Mouse (Mus musculus) kidney, embryonic 14.5 days (tissue): ENCODE results near the gene Olfr342. TPM values are rescaled to one million over a fixed set of nuclear protein-coding genes. Genes with fewer than 3 reads are reported as not detected.

Source experiments
- ATAC-seq: fragments of 200-750 bp; cut with Nextera tagmentation; 2 replicates; pipeline ENCODE4 v1.8.0; 2017; ENCODE audit warnings: moderate number of reproducible peaks, mild to moderate bottlenecking, moderate TSS enrichment, moderate library complexity; ENCODE audit not compliant: low FRiP score, low TSS enrichment
- H3K27ac ChIP-seq: fragments of 300-500 bp; sonication (generic); 2 replicates; pipeline ENCODE4 v1.5.1; 2014; ENCODE audit warnings: low read depth, mild to moderate bottlenecking, low read length, moderate library complexity, mixed read lengths
- H3K27me3 ChIP-seq: fragments of 300-500 bp; sonication (generic); 2 replicates; pipeline ENCODE4 v1.6.1; 2014; ENCODE audit warnings: mild to moderate bottlenecking, low read length; ENCODE audit not compliant: control insufficient read depth, insufficient read depth
- H3K36me3 ChIP-seq: fragments of 300-500 bp; sonication (generic); 2 replicates; pipeline ENCODE4 v1.6.1; 2014; ENCODE audit warnings: low read length, mixed read lengths; ENCODE audit not compliant: control insufficient read depth, insufficient read depth
- H3K4me1 ChIP-seq: fragments of 300-500 bp; sonication (generic); 2 replicates; pipeline ENCODE4 v1.6.1; 2014; ENCODE audit warnings: low read length, mixed read lengths; ENCODE audit not compliant: control insufficient read depth, insufficient read depth
- H3K4me2 ChIP-seq: fragments of 300-500 bp; sonication (generic); replicated peaks from 2 replicates; pipeline ENCODE4 v1.6.1; 2014; ENCODE audit warnings: low read depth, mild to moderate bottlenecking, low read length
- H3K4me3 ChIP-seq: fragments of 300-500 bp; sonication (generic); 2 replicates; pipeline ENCODE4 v1.5.1; 2014; ENCODE audit warnings: mild to moderate bottlenecking, low read length
- H3K9ac ChIP-seq: fragments of 300-500 bp; sonication (generic); 2 replicates; pipeline ENCODE4 v1.6.1; 2014; ENCODE audit warnings: low read depth, mild to moderate bottlenecking, low read length, moderate library complexity
- H3K9me3 ChIP-seq: fragments of 300-500 bp; sonication (generic); 2 replicates; pipeline ENCODE4 v1.6.1; 2016; ENCODE audit warnings: low read length; ENCODE audit not compliant: control insufficient read depth
- WGBS: fragments of 180-500 bp; shearing (Covaris S2); extraction: QIAGEN DNeasy Blood & Tissue Kit; methylation state at CpG from one replicate; pipeline ENCODE4 v1.1.7; 2014; 5-methylcytosine and 5-hydroxymethylcytosine counted together
- polyA plus RNA-seq: library from polyadenylated mRNA; unstranded; fragments of >200 nt; fragmentation: Nextera tagmentation; extraction: Ambion mirVana; gene quantifications from 2 replicates; pipeline ENCODE4 v1.2.1, GENCODE M21; 2014

The Olfr342 gene
- polyA plus RNA-seq, result not detected in 2 replicates

DNA sequence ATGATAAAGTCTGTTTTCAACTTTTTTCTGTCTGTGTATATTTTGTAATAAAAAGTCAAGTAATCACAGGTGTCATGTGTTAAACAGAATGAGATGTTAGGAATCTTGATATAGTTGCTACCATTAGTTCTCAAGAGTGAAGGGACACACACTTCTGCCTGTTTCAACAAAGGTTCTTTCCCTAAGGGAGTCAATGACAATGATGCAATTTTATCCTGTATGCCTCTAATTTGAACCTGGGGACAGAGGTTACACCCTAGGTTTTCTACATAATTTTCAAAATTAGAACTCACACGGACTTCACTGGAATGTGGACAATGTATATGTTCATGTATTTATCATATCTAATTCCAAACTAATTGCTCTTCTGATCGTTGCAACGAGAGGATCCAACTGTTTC, at the start of gene Olfr342:
TSS of gene Olfr342 (plus strand) at position 301 of the 400 bp plus-strand sequence.
- Histone ChIP-seq H3K36me3 (no peaks in the 10 kb centered on the region), H3K9me3 (peaks cover 2% of the 10 kb centered on the region; the same call in 1 of the 2 replicates), H3K4me1 (no peaks in the 10 kb centered on the region), H3K27me3 (no peaks in the 10 kb centered on the region), H3K4me2 (no peak within 1 kb of the TSS), H3K4me3 (no peak within 1 kb of the TSS), H3K9ac (no peak within 1 kb of the TSS), H3K27ac (no peak within 1 kb of the TSS)
- ATAC-seq, result no peak
- 68% methylated on average over 3 of the region's 3 CpGs for WGBS

DNA sequence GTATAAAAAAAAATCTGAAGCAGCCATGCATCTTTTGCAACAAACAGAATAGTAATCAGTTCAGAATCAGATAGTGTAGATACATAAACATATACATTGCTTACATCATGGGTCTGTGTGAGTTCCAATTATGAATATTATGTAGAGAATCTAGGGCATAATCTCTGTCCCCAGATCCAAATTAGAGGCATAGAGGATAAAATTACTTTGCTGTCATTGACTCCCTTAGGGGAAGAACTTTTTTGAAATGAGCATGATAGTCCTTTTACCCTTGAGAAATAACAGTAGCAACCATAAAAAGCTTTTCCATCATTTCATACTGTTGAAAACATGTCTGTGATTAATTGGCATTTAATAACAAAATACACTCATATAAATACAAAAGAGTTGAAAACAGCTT, 42.4 kb upstream of the Olfr342 start, which contains the start of gene Olfr341:
TSS of gene Olfr341 (minus strand) at position 101 of the 400 bp plus-strand sequence.
- H3K4me3 ChIP-seq, result no peak within 1 kb of the TSS
- no peaks in the 10 kb centered on the region for H3K36me3 ChIP-seq
- no peak within 1 kb of the TSS for H3K4me2 ChIP-seq
- no peaks in the 10 kb centered on the region for H3K27me3 ChIP-seq
- H3K9me3 ChIP-seq, result no peaks in the 10 kb centered on the region
- H3K9ac ChIP-seq, result no peak within 1 kb of the TSS
- ATAC-seq, result no peak
- no peaks in the 10 kb centered on the region for H3K4me1 ChIP-seq
- no peak within 1 kb of the TSS for H3K27ac ChIP-seq

DNA sequence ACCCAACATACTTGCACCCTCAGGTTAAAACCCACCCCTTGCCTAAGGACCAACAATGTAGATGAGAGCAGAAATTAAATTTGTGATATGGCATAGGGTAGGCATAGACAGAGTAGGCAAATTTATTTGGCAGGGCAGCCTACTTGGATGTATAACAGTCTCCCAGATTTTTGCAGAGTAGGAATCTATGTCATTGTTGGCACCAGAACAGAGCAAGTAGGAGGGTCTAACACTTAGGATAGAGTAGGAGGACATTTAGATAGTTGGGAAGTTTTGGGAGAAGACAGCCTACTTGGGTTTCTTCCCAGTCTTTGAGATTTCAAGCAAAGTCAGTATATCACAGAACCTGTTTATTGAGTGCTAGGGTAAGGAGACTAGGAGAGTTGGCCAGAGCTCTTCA, 40.4 kb downstream of the Olfr342 start:
- no peak for ATAC-seq
- Histone ChIP-seq H3K4me2 (no peak overlapping the region), H3K36me3 (no peaks in the 10 kb centered on the region), H3K27ac (no peak overlapping the region), H3K27me3 (no peaks in the 10 kb centered on the region), H3K9me3 (no peaks in the 10 kb centered on the region), H3K9ac (no peak overlapping the region), H3K4me3 (no peak overlapping the region), H3K4me1 (no peaks in the 10 kb centered on the region)

DNA sequence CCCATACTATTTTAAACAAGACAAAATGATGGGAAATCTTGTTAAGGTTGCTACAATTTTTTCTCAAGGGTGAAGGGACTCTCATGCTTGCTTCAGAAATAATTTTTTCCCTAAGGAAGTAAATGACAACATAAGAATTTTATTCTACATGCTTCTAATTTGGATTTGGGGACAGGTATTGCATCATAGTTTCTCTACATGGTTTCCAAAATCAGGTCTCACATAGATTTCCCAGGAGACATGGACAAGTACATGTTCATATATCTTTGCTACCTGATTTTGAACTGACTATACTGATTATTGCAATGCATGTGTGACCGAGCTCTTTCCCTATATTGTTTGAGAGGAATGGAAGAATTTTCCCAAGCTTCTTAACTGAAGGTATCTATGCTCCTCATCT, 41.6 kb downstream of the Olfr342 start, which contains the start of gene Olfr344:
TSS of gene Olfr344 (plus strand) at position 301 of the 400 bp plus-strand sequence.
- WGBS, result 74% methylated on average over 1 of the region's 1 CpGs

DNA sequence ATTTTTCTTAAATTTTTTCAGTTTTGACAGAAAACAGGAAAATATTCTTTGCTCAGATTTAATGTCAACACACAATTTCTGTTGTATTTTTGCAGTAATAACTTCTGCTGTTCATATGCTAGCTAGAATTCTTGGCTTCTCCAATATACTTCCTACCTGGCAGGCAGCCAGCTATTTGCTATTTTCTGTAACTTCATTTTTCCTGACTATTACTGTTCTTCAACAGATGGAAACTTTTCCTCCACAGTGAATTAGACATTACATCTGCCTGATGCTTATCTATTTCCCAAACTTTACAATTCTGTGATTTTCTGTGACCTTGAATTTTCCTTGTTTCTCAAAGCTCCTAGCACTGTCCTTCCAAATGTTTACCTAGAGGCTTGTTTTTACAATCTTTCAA, 42.2 kb downstream of the Olfr342 start:
- H3K27ac ChIP-seq, result no peak overlapping the region
- ATAC-seq, result no peak
- no peaks in the 10 kb centered on the region for H3K27me3 ChIP-seq
- H3K4me1 ChIP-seq, result no peaks in the 10 kb centered on the region
- no peak overlapping the region for H3K4me3 ChIP-seq
- no peaks in the 10 kb centered on the region for H3K36me3 ChIP-seq
- H3K9ac ChIP-seq, result no peak overlapping the region
- H3K9me3 ChIP-seq, result no peaks in the 10 kb centered on the region
- no peak overlapping the region for H3K4me2 ChIP-seq

More for the DNA sequence above, 41.6 kb downstream of the Olfr342 start, which contains the start of gene Olfr344:
- Histone ChIP-seq H3K4me1 (no peaks in the 10 kb centered on the region), H3K27me3 (no peaks in the 10 kb centered on the region), H3K36me3 (no peaks in the 10 kb centered on the region), H3K9me3 (no peaks in the 10 kb centered on the region), H3K4me2 (no peak within 1 kb of the TSS), H3K9ac (no peak within 1 kb of the TSS), H3K4me3 (no peak within 1 kb of the TSS), H3K27ac (no peak within 1 kb of the TSS)
- ATAC-seq, result no peak

DNA sequence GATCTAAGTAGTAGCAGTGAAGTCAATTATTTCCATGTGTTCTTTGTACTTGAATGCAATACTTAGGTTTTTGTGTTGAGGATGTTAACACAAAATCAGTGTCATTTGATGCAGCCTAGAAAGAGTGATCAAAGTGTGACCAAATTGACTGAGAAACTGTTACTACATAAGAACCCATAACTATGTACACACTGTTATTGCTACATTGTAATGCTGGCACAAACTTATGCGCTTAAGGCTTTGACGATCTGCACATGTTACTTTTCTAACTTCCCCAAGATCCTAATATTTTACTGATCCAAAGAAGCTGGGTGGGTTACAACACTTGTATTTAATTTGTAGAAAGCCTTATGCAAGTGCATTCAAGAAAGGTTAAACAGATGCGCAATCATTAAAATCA, 43.0 kb downstream of the Olfr342 start:
- no peaks in the 10 kb centered on the region for H3K36me3 ChIP-seq
- whole genome bisulfite sequencing, result 96% methylated on average over 3 of the region's 3 CpGs
- H3K4me3 ChIP-seq, result no peak overlapping the region
- H3K9ac ChIP-seq, result no peak overlapping the region
- H3K4me2 ChIP-seq, result no peak overlapping the region
- ATAC-seq, result no peak
- no peaks in the 10 kb centered on the region for H3K4me1 ChIP-seq
- no peak overlapping the region for H3K27ac ChIP-seq
- H3K27me3 ChIP-seq, result no peaks in the 10 kb centered on the region
- H3K9me3 ChIP-seq, result no peaks in the 10 kb centered on the region

Other genes with a start within 250 kb of the Olfr342 start
- 0.03 and 0.04 TPM in 2 replicates for gene Olfr338, start 151.5 kb upstream of the Olfr342 start, polyA plus RNA-seq
- gene Olfr339, start 106.1 kb upstream of the Olfr342 start, polyA plus RNA-seq, result not detected in 2 replicates
- gene Olfr340, start 72.4 kb upstream of the Olfr342 start, polyA plus RNA-seq, result not detected in 2 replicates
- gene Olfr341, start 42.5 kb upstream of the Olfr342 start, polyA plus RNA-seq, result not detected in 2 replicates
- gene Olfr344, start 41.7 kb downstream of the Olfr342 start, polyA plus RNA-seq, result not detected in 2 replicates
- not detected in 2 replicates for gene Olfr345, start 115.0 kb downstream of the Olfr342 start, polyA plus RNA-seq
- not detected in 2 replicates for gene Olfr346, start 160.8 kb downstream of the Olfr342 start, polyA plus RNA-seq
- gene Olfr347, start 206.9 kb downstream of the Olfr342 start, polyA plus RNA-seq, result not detected in 2 replicates